Mouse (Mus musculus) heart, postnatal 10 days (tissue): ENCODE data around the gene Spred2. TPM values are rescaled to one million over a fixed set of nuclear protein-coding genes. Genes with fewer than 3 reads are reported as not detected.
A peak's percentile ranks its signal among the peaks of the same experiment; 100 is the strongest.

Source experiments
- DNase-seq, 2 experiments: peaks; one replicate each; pipeline ENCODE4 v3.0.0; 2021
- intact Hi-C: fragments of 180-260 bp; cut with DNase I; formaldehyde crosslinking; loops from one replicate; pipeline ENCODE4 v1.15.1; 2025
- total RNA-seq, 2 experiments: library from RNA; stranded (reverse); gene quantifications; 2 replicates each; pipeline ENCODE4 v1.2.3; 2021

Gene Spred2
- total RNA-seq, 2 experiments from 2014 or later, result 28.4 to 33.4 TPM

DNA sequence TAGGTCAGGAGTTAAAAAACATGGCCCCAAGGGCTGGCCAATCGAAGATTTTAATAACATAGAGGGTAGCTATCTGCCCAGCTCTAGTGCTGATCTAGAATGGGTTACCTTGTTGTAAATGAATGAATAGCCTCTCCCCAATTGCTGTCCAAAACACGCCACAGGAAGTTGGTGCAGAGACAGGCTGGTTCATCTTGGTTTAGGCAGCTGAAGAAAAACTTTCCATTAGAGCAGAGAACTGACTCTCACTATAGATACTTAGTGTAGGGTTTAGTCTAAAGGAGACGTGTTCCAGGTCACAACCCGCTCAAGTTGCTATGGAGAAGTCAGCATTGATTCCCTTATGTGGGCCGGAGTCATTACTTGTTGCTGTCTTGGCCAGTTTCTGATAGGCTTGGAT is 25.6 kb downstream of the Spred2 start:
- no peak for DNase-seq
- intact Hi-C loops, result no loop called here

GRCm38 (mm10) chr11:19950169-19950568 is 26.0 kb downstream of the Spred2 start:
- intact Hi-C loops, result no loop called here
- DNase-seq, result no peak

DNA sequence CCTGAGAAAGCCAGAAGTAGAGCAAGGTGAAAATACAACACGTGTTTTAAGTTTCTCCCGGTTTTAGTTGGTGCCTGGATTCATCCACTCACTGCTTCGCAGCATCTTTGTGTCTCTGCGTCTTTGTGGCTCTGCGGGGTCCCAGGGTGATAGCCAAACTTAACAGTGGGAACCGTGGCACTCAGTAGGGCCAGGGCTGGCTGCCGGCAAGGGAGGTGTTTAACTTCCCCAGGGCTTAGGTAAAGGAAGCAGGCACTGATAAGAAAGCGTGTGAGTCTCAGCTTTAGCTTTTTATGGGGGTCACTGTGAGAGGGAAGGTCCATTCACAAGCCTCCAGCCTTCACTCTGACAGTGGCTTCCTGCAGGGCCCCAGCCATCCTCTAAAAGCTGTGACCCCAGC is 28.8 kb downstream of the Spred2 start:
- intact Hi-C loops, result no loop called here
- no peak for DNase-seq

DNA sequence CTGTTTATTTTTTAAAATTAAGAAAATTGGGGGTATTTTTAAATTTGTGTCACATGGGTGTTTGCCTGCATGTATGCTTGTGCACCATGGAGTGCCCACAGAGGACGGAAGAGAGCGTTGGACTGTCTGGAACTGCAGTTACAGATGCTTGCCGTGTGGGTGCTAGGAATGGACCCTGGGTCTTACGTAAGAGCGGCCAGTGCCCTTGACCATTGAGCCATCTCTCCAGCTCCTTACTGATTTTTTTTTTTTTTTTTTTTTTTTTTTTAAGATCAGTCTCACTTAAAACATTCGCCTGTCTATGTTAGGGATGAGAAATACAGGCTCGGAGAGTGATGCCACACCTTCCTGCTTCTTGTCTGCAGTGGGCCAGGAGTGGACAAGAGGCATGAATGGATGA is 29.7 kb downstream of the Spred2 start:
- intact Hi-C loops, result no loop called here
- DNase-seq, result no peak

GRCm38 (mm10) chr11:19955069-19955468 is 30.9 kb downstream of the Spred2 start:
- DNase-seq, result no peak
- intact Hi-C loops, result no loop called here

- intact Hi-C loops, result no loop called here
These were observed 31.5 kb downstream of the Spred2 start for GRCm38 (mm10) chr11:19955701-19956100.

GRCm38 (mm10) chr11:19959006-19959405 is 34.8 kb downstream of the Spred2 start:
- DNase-seq, result no peak
- intact Hi-C loops, result no loop called here

More at GRCm38 (mm10) chr11:19955701-19956100, 31.5 kb downstream of the Spred2 start:
- no peak for DNase-seq

DNA sequence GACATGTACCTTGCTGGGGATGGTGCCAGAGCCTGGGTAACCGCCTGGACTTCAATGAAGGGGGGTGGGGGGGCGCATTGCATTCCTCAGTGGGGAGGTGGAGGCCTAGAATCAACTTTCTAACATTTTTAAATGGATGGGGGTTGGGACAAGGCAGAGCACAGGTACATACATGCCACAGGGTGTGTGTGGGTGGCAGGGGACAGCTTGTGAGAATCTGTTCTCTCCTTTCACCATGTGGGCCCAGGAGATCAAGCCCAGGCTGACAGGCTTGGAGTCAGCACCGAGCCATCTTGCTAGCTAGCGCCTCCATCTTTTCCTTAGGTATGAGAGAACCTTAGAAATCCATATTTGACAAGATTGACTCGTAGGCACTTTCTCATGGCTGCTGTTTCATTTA is 35.7 kb downstream of the Spred2 start:
- no peak for DNase-seq
- intact Hi-C loops, result no loop called here

- intact Hi-C loops, result no loop called here
- no peak for DNase-seq
These were observed 36.4 kb downstream of the Spred2 start for GRCm38 (mm10) chr11:19960541-19960940.

DNA sequence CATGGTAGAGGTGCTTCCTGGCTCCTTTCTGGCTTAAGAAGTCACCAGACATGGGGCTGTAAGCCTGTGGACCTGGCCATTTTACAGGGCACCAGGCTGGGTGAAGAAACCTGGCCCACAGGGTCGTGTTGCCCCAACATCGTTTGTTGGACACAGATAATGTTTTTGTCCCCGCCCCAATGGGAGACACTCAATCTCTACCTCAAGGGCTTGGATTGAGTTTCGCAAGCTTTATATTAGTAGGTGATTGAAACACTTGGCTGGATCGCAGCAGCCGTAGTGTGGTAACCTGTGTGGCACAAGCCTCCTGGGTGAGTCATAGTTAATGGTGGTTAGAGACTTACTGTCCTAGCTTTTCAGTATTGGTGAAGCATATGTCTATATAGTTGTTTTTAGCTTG is 36.9 kb downstream of the Spred2 start:
- intact Hi-C loops, result no loop called here
- no peak for DNase-seq

- intact Hi-C loops, result no loop called here
- no peak for DNase-seq
These were observed 37.7 kb downstream of the Spred2 start for GRCm38 (mm10) chr11:19961766-19962365.

- DNase-seq, result no peak
- intact Hi-C loops, result loop anchor here (1.0 kb wide), 1 partner anchor 36 kb away; no protein-coding TSS in a partner anchor
These were observed 38.6 kb downstream of the Spred2 start for GRCm38 (mm10) chr11:19962796-19963195.

DNA sequence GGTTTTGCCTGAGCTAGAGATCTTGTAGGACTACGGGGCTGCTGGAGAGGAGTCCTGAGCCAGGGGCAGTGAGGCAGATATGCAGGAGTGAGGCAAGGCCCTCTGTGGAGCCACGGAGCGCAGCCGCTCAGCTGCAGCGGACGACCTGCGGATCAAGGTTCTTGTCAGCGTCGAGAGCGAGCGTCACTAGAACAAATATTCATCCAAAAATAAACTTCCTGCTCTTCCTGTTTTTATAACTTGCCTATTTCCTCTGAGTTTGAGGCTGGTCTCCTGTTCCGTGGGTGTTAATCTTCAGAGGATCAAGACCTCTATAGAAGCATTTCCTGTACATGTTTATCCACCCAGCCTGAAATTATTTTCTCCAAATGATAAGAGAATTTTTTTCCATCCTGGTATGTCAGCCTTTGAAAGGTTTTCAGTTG is 39.6 kb downstream of the Spred2 start:
- intact Hi-C loops, result loop anchor here (1.0 kb wide), 1 partner anchor 37 kb away; no protein-coding TSS in a partner anchor
- no peak for DNase-seq

- intact Hi-C loops, result no loop called here
These were observed 40.2 kb downstream of the Spred2 start for GRCm38 (mm10) chr11:19964333-19964732.

GRCm38 (mm10) chr11:19965037-19965611 is 40.9 kb downstream of the Spred2 start:
- intact Hi-C loops, result no loop called here
- peak; percentile 65 to 68 for DNase-seq

More at GRCm38 (mm10) chr11:19964333-19964732, 40.2 kb downstream of the Spred2 start:
- no peak for DNase-seq

GRCm38 (mm10) chr11:19965664-19966063 is 41.5 kb downstream of the Spred2 start:
- no peak for DNase-seq
- intact Hi-C loops, result loop anchor here (2.0 kb wide), 1 partner anchor 19 kb away; no protein-coding TSS in a partner anchor

- intact Hi-C loops, result loop anchor here (2.0 kb wide), 1 partner anchor 19 kb away; no protein-coding TSS in a partner anchor
- DNase-seq, result peak; percentile 57 to 68
These were observed 42.1 kb downstream of the Spred2 start for GRCm38 (mm10) chr11:19966294-19966693.

GRCm38 (mm10) chr11:19969584-19969983 is 45.4 kb downstream of the Spred2 start:
- no peak for DNase-seq
- intact Hi-C loops, result no loop called here

- intact Hi-C loops, result loop anchor here (2.0 to 5.0 kb wide), 2 partner anchors 47 to 55 kb away; partner anchors contain the start of gene Spred2
- DNase-seq, result no peak
These were observed 48.0 kb downstream of the Spred2 start for GRCm38 (mm10) chr11:19971954-19972750.

GRCm38 (mm10) chr11:19973032-19973790 is 49.0 kb downstream of the Spred2 start:
- no peak for DNase-seq
- intact Hi-C loops, result loop anchor here (2.0 to 5.0 kb wide), 2 partner anchors 48 to 54 kb away; partner anchors contain the start of gene Spred2

DNA sequence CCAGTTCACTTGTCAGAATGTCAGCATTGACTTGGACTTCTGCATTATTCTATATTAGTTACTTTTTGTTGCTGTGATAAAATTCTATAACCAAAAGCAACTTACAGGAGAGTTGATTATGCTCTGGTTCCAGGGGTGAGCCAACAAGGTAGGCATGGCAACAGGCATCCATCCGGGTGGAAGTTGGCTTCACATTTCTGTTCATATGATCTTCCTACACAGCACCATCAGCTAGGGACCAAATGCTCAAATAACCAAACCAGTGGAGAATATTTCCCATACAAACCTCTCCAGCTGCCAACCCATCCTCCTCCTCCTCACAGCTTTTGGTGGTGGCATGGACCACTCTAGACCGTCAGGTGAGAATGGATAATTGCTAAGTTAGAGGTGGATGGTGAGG is 51.9 kb downstream of the Spred2 start:
- DNase-seq, result no peak
- intact Hi-C loops, result no loop called here
